Mouse (Mus musculus) urinary bladder, postnatal 4 days (tissue): Measurements from ENCODE around the gene Frem3.

Experiments
- DNase-seq, 2 experiments: peaks; one replicate each; pipeline ENCODE4 v3.0.0; 2021 to 2022; ENCODE audit warnings: low spot score in 2 of 2

The Frem3 gene

GRCm38 (mm10) chr8:80610549-80611440 is at the start of gene Frem3:
Gene Frem3 (plus strand): TSS chr8:80611080.
- DNase-seq: no peak

- DNase-seq: no peak
Observed at GRCm38 (mm10) chr8:80564205-80564839, 46.6 kb upstream of the Frem3 start.

- DNase-seq: no peak
Observed at GRCm38 (mm10) chr8:80567471-80567870, 43.4 kb upstream of the Frem3 start.

GRCm38 (mm10) chr8:80568243-80568995 is 42.5 kb upstream of the Frem3 start:
- DNase-seq: no peak

GRCm38 (mm10) chr8:80572417-80573061 is 38.3 kb upstream of the Frem3 start:
- DNase-seq: no peak

- no peak for DNase-seq
Observed at GRCm38 (mm10) chr8:80577126-80577525, 33.8 kb upstream of the Frem3 start.

GRCm38 (mm10) chr8:80579038-80579437 is 31.8 kb upstream of the Frem3 start:
- no peak for DNase-seq

GRCm38 (mm10) chr8:80592626-80593025 is 18.3 kb upstream of the Frem3 start:
- DNase-seq: no peak

GRCm38 (mm10) chr8:80600600-80601170 is 10.2 kb upstream of the Frem3 start:
- DNase-seq: no peak

GRCm38 (mm10) chr8:80601886-80602285 is 9.0 kb upstream of the Frem3 start:
- no peak for DNase-seq

- DNase-seq: no peak
Observed at GRCm38 (mm10) chr8:80607082-80607481, 3.8 kb upstream of the Frem3 start.

GRCm38 (mm10) chr8:80611441-80611751 is 516 bp downstream of the Frem3 start:
- DNase-seq: no peak

- no peak for DNase-seq
Observed at GRCm38 (mm10) chr8:80619787-80620186, 8.9 kb downstream of the Frem3 start.

- no peak for DNase-seq
Observed at GRCm38 (mm10) chr8:80647394-80647793, 36.5 kb downstream of the Frem3 start.

GRCm38 (mm10) chr8:80657639-80658038 is 46.8 kb downstream of the Frem3 start:
- no peak for DNase-seq

- DNase-seq: no peak
Observed at GRCm38 (mm10) chr8:80661055-80661454, 50.2 kb downstream of the Frem3 start.

- DNase-seq: no peak
Observed at GRCm38 (mm10) chr8:80663476-80663875, 52.6 kb downstream of the Frem3 start.

- DNase-seq: no peak
Observed at GRCm38 (mm10) chr8:80669277-80669901, 58.5 kb downstream of the Frem3 start.

GRCm38 (mm10) chr8:80682594-80682993 is 71.7 kb downstream of the Frem3 start:
- DNase-seq: no peak

- DNase-seq: no peak
Observed at GRCm38 (mm10) chr8:80683756-80684335, 73.0 kb downstream of the Frem3 start.

GRCm38 (mm10) chr8:80688141-80688540 is 77.3 kb downstream of the Frem3 start:
- peak; percentile 36 to 71 for DNase-seq
